Mouse (Mus musculus): ENCODE measurements at regions not wholly inside any gene's neighbourhood (a gene's known extent, or its start where the extent isn't known, plus 50 kb on each side); places are given as distances from the start of the nearest gene placed in this dataset.

GRCm38 (mm10) chr12:110387056-110387455, 59.9 kb upstream of the Ppp2r5c start:
- no peak for DNase-seq (ENCODE audit: low read depth)

GRCm38 (mm10) chr12:110387567-110387966, 59.4 kb upstream of the Ppp2r5c start:
- DNase-seq (ENCODE audit: low read depth): no peak

- peak; percentile 35 for DNase-seq (ENCODE audit: low read depth)
Measured at GRCm38 (mm10) chr12:110389439-110389838, 57.5 kb upstream of the Ppp2r5c start.

- DNase-seq (ENCODE audit: low read depth): no peak
Measured at GRCm38 (mm10) chr12:110391464-110391863, 55.5 kb upstream of the Ppp2r5c start.

GRCm38 (mm10) chr12:110393555-110393954, 53.4 kb upstream of the Ppp2r5c start:
- DNase-seq (ENCODE audit: low read depth): no peak
